Mouse (Mus musculus): ENCODE results near the gene Gm3543.
"Not testable (repeated sequence)": the region's sequence is repeated elsewhere in the genome, so short reads cannot be mapped to it uniquely, and the experiment has no call there.

The Gm3543 gene

DNA sequence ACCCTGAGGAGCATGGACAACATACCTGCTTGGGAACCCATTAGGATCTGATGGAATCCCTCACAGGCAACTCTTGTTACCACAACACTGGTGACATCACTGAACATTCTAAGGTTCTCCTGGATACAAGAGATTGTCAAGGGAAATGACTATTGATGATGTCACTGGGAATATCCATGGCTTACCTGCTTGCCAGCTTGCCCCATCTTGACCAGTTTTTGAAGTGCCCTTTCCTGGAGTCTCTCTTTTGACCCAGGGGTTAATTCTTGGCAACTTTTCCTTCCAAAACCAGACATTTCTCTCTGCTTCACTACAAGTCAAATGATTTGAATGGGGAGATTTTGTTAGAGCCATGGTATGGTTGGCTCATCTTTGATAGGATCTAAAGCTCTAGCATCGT is at the start of gene Gm3543:
TSS of gene Gm3543 (minus strand) at position 101 of the 400 bp plus-strand sequence.
- in situ Hi-C loops (cut with MboI, MseI) = not testable (repeated sequence)

DNA sequence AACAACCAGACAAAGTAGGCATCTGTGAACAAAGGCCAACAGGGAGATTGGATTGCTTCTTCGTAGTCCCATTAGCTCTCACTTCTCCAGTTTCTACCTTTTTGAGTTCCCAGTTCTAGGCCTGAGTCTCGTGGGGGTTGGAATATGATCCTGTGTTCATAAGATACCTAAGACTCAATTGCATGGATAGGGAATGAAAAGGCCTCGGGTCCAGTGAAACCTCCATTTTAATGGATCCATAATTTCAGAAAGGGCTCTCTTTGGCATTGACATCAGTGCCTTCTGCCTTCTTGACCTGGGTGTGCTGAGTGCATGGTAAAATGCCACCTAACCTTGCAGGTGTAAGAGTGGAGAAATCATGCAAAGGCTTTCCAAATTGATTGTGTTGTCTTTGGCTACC is 14.5 kb downstream of the Gm3543 start:
- in situ Hi-C loops (cut with MboI, MseI) = loop anchor here (25.0 kb wide), 1 partner anchor 206 kb away; the partner anchor contains the start of genes Gm47189 and Gm7929

DNA sequence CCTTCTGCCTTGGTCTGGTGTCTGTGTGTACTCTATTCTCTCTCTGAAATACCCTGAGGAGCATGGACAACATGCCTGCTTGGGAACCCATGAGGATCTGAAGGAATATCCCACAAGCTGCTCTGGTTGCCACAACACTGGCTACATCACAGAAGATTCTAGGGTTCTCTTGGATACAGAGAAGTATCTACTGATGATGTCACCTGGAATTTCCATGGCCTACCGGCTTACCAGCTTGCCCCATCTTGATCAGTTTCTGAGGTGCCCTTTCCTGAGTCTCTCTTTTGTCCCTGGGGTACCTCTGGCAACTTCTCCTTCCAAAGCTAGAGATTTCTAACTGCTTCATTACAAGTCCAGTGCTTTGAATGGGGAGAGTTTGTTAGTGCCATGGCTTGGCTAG is 15.3 kb downstream of the Gm3543 start, which contains the start of gene Gm6401:
TSS of gene Gm6401 (minus strand) at position 101 of the 400 bp plus-strand sequence.
- in situ Hi-C loops (cut with MboI, MseI) = loop anchor here (25.0 kb wide), 1 partner anchor 206 kb away; the partner anchor contains the start of genes Gm47189 and Gm7929

- in situ Hi-C loops (cut with MboI, MseI) = loop anchor here (25.0 kb wide), 1 partner anchor 202 kb away; the partner anchor contains the start of genes Gm47189 and Gm7929
These were observed 19.0 kb downstream of the Gm3543 start for GRCm38 (mm10) chr14:41964095-41964494.

- in situ Hi-C loops (cut with MboI, MseI) = not testable (repeated sequence)
These were observed 39.4 kb downstream of the Gm3543 start, which contains the start of gene 1700024B05Rik for GRCm38 (mm10) chr14:41943695-41944094. 1700024B05Rik (plus strand) TSS chr14:41943995.

All from T-helper 1 cell (primary cell).